Mouse (Mus musculus) megakaryocyte, embryonic 14.5 days (primary cell): ENCODE data around the gene Dync2li1. TPM values are rescaled to one million over a fixed set of nuclear protein-coding genes. Genes with fewer than 3 reads are reported as not detected.

Source experiments
- H3K27me3 ChIP-seq: replicated peaks from 2 replicates; pipeline ENCODE3; 2012; ENCODE audit warnings: inconsistent platforms
- H3K36me3 ChIP-seq: replicated peaks from 2 replicates; pipeline ENCODE3; 2012; ENCODE audit warnings: low read length, inconsistent platforms, mixed read lengths
- H3K4me1 ChIP-seq: 2 replicates; pipeline ENCODE4 v1.6.1; 2012; ENCODE audit warnings: inconsistent platforms
- H3K4me3 ChIP-seq: replicated peaks from 2 replicates; pipeline ENCODE3; 2012; ENCODE audit warnings: moderate library complexity, mild to moderate bottlenecking, inconsistent platforms
- H3K9me3 ChIP-seq: 2 replicates; pipeline ENCODE4 v1.6.1; 2012; ENCODE audit warnings: inconsistent platforms
- FLI1 ChIP-seq: IDR thresholded peaks from 2 replicates; pipeline ENCODE4 v1.6.1; 2012; ENCODE audit warnings: low read length, inconsistent platforms, mixed read lengths
- GATA1 ChIP-seq: IDR thresholded peaks from 3 replicates; pipeline ENCODE4 v1.6.1; 2012; ENCODE audit warnings: mixed read lengths, low read length, inconsistent platforms, borderline replicate concordance
- polyA plus RNA-seq: library from polyadenylated mRNA; stranded (reverse); fragments of >175 nt; gene quantifications from 2 replicates; pipeline ENCODE4 v1.2.3, GENCODE M21; 2012; ENCODE audit warnings: low replicate concordance; ENCODE audit not compliant: insufficient read depth

Dync2li1 gene
- polyA plus RNA-seq, 1 experiment: 0.19 TPM

- H3K9me3 ChIP-seq: no peaks in the 10 kb centered on the region
- TF ChIP-seq GATA1 (no peak), FLI1 (no peak)
- no peak overlapping the region for H3K4me3 ChIP-seq
- H3K36me3 ChIP-seq: no peaks in the 10 kb centered on the region
- no peaks in the 10 kb centered on the region for H3K4me1 ChIP-seq
- H3K27me3 ChIP-seq: no peaks in the 10 kb centered on the region
Measured at GRCm38 (mm10) chr17:84656653-84657421, 30.5 kb downstream of the Dync2li1 start.

GRCm38 (mm10) chr17:84657422-84657732 is 31.1 kb downstream of the Dync2li1 start:
- H3K9me3 ChIP-seq: no peaks in the 10 kb centered on the region
- TF ChIP-seq GATA1 (no peak), FLI1 (no peak)
- no peak overlapping the region for H3K4me3 ChIP-seq
- H3K4me1 ChIP-seq: no peaks in the 10 kb centered on the region
- H3K36me3 ChIP-seq: no peaks in the 10 kb centered on the region
- H3K27me3 ChIP-seq: no peaks in the 10 kb centered on the region

- Histone ChIP-seq H3K9me3 (no peaks in the 10 kb centered on the region), H3K4me3 (no peak overlapping the region), H3K36me3 (no peaks in the 10 kb centered on the region), H3K4me1 (no peaks in the 10 kb centered on the region), H3K27me3 (no peaks in the 10 kb centered on the region)
- no peak for TF ChIP-seq GATA1
Measured at GRCm38 (mm10) chr17:84657782-84658181, 31.5 kb downstream of the Dync2li1 start.

- no peaks in the 10 kb centered on the region for H3K27me3 ChIP-seq
- H3K36me3 ChIP-seq: no peaks in the 10 kb centered on the region
- no peaks in the 10 kb centered on the region for H3K4me1 ChIP-seq
- no peaks in the 10 kb centered on the region for H3K9me3 ChIP-seq
- H3K4me3 ChIP-seq: no peak overlapping the region
- TF ChIP-seq FLI1 (no peak), GATA1 (no peak)
Measured at GRCm38 (mm10) chr17:84658195-84658594, 31.9 kb downstream of the Dync2li1 start.

- Histone ChIP-seq H3K27me3 (peaks cover 1% of the 10 kb centered on the region), H3K4me1 (no peaks in the 10 kb centered on the region), H3K4me3 (no peak overlapping the region), H3K36me3 (no peaks in the 10 kb centered on the region), H3K9me3 (no peaks in the 10 kb centered on the region)
- TF ChIP-seq GATA1 (no peak), FLI1 (no peak)
Measured at GRCm38 (mm10) chr17:84658951-84659350, 32.7 kb downstream of the Dync2li1 start.

DNA sequence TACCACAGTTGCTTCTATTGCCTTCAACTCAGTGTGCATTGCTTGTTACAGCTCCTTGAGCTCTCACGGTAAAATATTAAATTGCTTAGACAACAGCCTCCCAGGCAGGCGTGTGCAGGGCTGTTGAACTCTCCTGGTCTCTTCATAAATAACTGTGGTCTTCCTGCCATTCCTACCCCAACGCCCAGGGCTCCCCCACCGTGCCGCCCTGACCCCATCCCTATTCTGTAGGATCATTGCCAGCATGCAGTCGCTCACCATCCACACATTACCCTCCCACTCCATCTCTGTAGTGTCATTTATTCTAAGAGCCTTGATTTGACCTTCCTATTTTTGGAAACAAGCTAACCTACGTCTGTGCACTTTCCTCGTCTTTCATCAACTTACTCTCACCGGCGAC is 38.8 kb downstream of the Dync2li1 start:
- Histone ChIP-seq H3K36me3 (no peaks in the 10 kb centered on the region), H3K4me3 (no peak overlapping the region), H3K4me1 (peaks cover 4% of the 10 kb centered on the region), H3K9me3 (no peaks in the 10 kb centered on the region), H3K27me3 (peaks cover 19% of the 10 kb centered on the region)
- no peak for TF ChIP-seq GATA1
- no peak for TF ChIP-seq FLI1

DNA sequence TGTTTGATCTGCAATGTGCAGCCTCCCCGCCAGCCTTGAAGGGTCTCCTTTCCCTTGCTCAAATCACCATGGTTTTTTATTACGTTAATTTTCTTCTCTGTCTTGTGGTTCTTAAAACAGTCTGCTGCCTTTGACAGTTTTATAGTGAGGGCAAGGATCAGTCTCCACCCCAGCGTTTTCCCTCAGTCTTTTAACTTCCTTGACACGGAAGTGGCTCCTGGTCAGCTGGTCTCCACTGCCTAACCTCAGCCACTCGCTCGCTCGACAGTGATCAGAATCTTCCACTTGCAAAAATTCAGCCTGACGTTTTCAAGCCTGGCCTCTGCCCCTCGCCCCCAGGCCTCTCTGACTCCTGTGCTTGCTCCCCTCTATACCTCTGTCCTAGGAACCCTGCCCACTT is 39.4 kb downstream of the Dync2li1 start:
- Histone ChIP-seq H3K27me3 (peaks cover 19% of the 10 kb centered on the region), H3K4me1 (peaks cover 4% of the 10 kb centered on the region), H3K36me3 (no peaks in the 10 kb centered on the region), H3K9me3 (no peaks in the 10 kb centered on the region), H3K4me3 (no peak overlapping the region)
- TF ChIP-seq FLI1 (no peak), GATA1 (no peak)

DNA sequence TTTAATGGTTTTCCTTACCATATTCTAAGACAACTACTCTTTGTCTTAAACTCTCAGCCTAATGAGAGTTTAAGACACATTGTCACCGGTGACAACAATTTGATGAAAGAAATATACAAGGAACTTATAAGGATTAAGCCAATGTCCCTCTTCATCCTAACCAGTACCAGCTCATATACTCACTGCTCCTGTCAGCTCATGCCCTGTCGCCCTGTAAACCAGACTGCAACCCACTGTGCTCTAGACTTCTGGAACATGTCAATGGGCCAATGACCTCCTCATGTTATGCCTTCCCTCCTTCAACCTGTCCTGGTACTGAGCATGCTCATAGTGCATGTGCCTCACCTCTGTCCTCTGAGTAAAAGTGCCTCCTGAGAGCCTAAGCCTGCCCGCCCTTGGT is 41.6 kb downstream of the Dync2li1 start:
- H3K4me3 ChIP-seq: no peak overlapping the region
- H3K4me1 ChIP-seq: peaks cover 4% of the 10 kb centered on the region
- no peaks in the 10 kb centered on the region for H3K9me3 ChIP-seq
- TF ChIP-seq FLI1: no peak
- TF ChIP-seq GATA1: no peak
- peaks cover 29% of the 10 kb centered on the region for H3K27me3 ChIP-seq
- no peaks in the 10 kb centered on the region for H3K36me3 ChIP-seq

- Histone ChIP-seq H3K4me3 (no peak overlapping the region), H3K36me3 (no peaks in the 10 kb centered on the region), H3K9me3 (no peaks in the 10 kb centered on the region), H3K4me1 (peaks cover 5% of the 10 kb centered on the region), H3K27me3 (peaks cover 62% of the 10 kb centered on the region)
- TF ChIP-seq GATA1: no peak
- TF ChIP-seq FLI1: no peak
Measured at GRCm38 (mm10) chr17:84672376-84673369, 46.4 kb downstream of the Dync2li1 start.

- Histone ChIP-seq H3K9me3 (no peaks in the 10 kb centered on the region), H3K4me3 (no peak overlapping the region), H3K4me1 (peaks cover 5% of the 10 kb centered on the region), H3K36me3 (no peaks in the 10 kb centered on the region), H3K27me3 (peaks cover 61% of the 10 kb centered on the region)
- TF ChIP-seq GATA1 (no peak), FLI1 (no peak)
Measured at GRCm38 (mm10) chr17:84674048-84674447, 47.8 kb downstream of the Dync2li1 start.
